Mouse (Mus musculus): ENCODE results near the gene Retreg3. TPM values are rescaled to one million over a fixed set of nuclear protein-coding genes. Genes with fewer than 3 reads are reported as not detected.
"Not testable (repeated sequence)": the region's sequence is repeated elsewhere in the genome, so short reads cannot be mapped to it uniquely, and the experiment has no call there.

The Retreg3 gene
- polyA plus RNA-seq, 1 experiment = 87.3 TPM

DNA sequence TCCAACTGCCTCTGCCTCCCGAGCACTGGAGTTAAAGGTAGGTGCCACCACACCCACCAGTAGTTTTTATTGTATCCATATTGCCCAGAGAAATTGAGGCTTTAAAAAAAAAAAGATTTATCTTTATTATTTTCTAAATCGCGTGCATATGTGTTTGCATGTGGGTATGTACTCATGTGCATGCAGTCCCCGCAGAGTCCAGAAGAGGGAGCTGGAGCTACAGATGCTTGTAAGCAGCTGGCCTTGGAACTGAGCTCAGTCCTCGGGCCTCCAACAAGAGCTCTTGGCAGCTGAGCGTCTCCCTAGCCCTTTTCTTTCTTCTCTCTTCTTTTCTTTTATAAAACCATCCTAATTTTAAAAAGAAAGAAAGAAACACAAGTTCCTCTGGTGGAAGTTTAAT is 12.0 kb upstream of the Retreg3 start:
- H3K4me1 ChIP-seq (ENCODE audit: control insufficient read depth, insufficient read depth, low read length) = peaks cover 22% of the 10 kb centered on the region

DNA sequence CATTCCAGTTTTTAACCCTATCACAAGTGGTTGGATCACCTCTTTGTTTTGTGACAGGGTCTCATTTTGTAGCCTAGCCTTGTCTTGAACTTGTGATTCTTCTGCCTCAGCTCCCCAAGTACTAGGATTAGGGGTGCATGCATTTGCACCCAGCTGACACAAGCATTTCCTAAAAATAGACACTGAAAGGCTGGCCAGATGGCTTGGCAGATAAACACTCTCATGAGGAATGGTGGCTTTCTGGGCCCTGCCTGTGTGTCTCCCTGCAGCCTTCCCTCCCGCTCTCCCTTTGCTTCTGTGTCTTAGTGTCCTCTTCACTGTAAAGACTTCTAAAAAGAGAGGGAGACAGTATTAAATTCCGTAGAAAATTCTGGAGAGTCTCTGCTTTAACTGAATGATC is 11.5 kb upstream of the Retreg3 start:
- Histone ChIP-seq H3K4me3 (replicated peaks; ENCODE audit: insufficient read depth, low read depth, low read length) (no peak overlapping the region), H3K4me1 (ENCODE audit: control insufficient read depth, insufficient read depth, low read length) (peaks cover 22% of the 10 kb centered on the region), H3K27me3 (ENCODE audit: control insufficient read depth, insufficient read depth, low read length) (no peaks in the 10 kb centered on the region), H3K27ac (ENCODE audit: insufficient read depth, low read length) (peak overlapping the region; percentile 58; the same call in 1 of the 2 replicates)
- DNase-seq = peak; percentile 62 to 85
- TF ChIP-seq CTCF (IDR thresholded peaks at IDR 0.05; ENCODE audit: borderline replicate concordance, insufficient read depth, low read depth, low read length) (no peak), POLR2A (IDR thresholded peaks at IDR 0.05; ENCODE audit: borderline replicate concordance, insufficient read depth, low read length) (no peak)
- WGBS = 24% methylated on average over 2 of the region's 2 CpGs

More for the DNA sequence above, 12.0 kb upstream of the Retreg3 start:
- DNase-seq = no peak
- Histone ChIP-seq H3K27me3 (ENCODE audit: control insufficient read depth, insufficient read depth, low read length) (no peaks in the 10 kb centered on the region), H3K27ac (ENCODE audit: insufficient read depth, low read length) (0 out of 2 replicates have a peak overlapping the region, but pooled peaks have one; percentile 58), H3K4me3 (replicated peaks; ENCODE audit: insufficient read depth, low read depth, low read length) (no peak overlapping the region)
- 82% methylated on average over 6 of the region's 6 CpGs for WGBS
- TF ChIP-seq CTCF (IDR thresholded peaks at IDR 0.05; ENCODE audit: borderline replicate concordance, insufficient read depth, low read depth, low read length) = peak; percentile 46; the same call in 1 of the 2 replicates
- TF ChIP-seq POLR2A (IDR thresholded peaks at IDR 0.05; ENCODE audit: borderline replicate concordance, insufficient read depth, low read length) = no peak

DNA sequence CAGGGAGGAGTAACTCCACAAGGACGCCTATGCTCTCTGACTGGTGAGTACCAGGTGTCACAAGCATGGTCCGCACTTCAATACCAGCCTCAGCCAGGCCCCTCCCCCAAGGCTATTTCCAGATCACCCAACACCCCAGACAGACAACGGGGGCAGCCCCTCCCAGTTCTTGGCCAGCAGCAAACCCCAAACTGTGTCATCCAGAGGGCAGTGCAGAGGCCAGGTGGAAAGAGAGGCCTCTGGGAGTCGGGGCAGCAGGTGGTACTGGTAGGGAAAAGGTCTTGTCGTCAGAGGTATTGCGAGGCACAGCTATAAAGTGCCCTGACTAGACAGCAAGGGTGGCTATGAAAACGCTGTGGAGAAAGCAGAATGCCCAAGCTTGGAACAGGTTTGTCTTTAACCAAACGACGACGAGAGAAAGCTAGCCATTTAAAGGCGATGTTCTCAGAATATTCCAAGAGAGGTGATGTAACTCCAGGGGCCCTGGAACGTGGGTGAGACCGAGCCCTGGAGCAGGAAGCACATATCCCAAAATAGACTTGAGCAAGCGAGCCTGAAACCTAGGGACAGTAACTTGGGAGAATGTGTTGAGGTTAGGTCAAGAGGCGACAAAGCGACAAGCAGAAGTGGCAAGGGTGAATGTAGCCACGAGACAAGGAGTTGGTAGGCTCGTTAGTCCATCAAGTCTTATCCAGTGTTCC is 10.5 kb upstream of the Retreg3 start:
- 28% methylated on average over 18 of the region's 18 CpGs for WGBS
- DNase-seq = peak; percentile 44 to 45
- TF ChIP-seq CTCF (IDR thresholded peaks at IDR 0.05; ENCODE audit: borderline replicate concordance, insufficient read depth, low read depth, low read length) = no peak
- no peak for TF ChIP-seq POLR2A (IDR thresholded peaks at IDR 0.05; ENCODE audit: borderline replicate concordance, insufficient read depth, low read length)

GRCm38 (mm10) chr11:101128996-101129577 is 9.4 kb upstream of the Retreg3 start:
- 27% methylated on average over 11 of the region's 11 CpGs for WGBS
- Histone ChIP-seq H3K4me3 (replicated peaks; ENCODE audit: insufficient read depth, low read depth, low read length) (no peak overlapping the region), H3K27ac (ENCODE audit: insufficient read depth, low read length) (peak overlapping the region; percentile 76; the same call in 1 of the 2 replicates), H3K27me3 (ENCODE audit: control insufficient read depth, insufficient read depth, low read length) (no peaks in the 10 kb centered on the region), H3K4me1 (ENCODE audit: control insufficient read depth, insufficient read depth, low read length) (peaks cover 24% of the 10 kb centered on the region)
- TF ChIP-seq POLR2A (IDR thresholded peaks at IDR 0.05; ENCODE audit: borderline replicate concordance, insufficient read depth, low read length) (no peak), CTCF (IDR thresholded peaks at IDR 0.05; ENCODE audit: borderline replicate concordance, insufficient read depth, low read depth, low read length) (no peak)
- DNase-seq = peak; percentile 83 to 93

More for the DNA sequence above, 10.5 kb upstream of the Retreg3 start:
- no peaks in the 10 kb centered on the region for H3K27me3 ChIP-seq (ENCODE audit: control insufficient read depth, insufficient read depth, low read length)
- peaks cover 27% of the 10 kb centered on the region for H3K4me1 ChIP-seq (ENCODE audit: control insufficient read depth, insufficient read depth, low read length)
- peak overlapping the region; percentile 15; the same call in 1 of the 2 replicates for H3K27ac ChIP-seq (ENCODE audit: insufficient read depth, low read length)
- H3K4me3 ChIP-seq (replicated peaks; ENCODE audit: insufficient read depth, low read depth, low read length) = no peak overlapping the region

- H3K27me3 ChIP-seq (ENCODE audit: control insufficient read depth, insufficient read depth, low read length) = no peaks in the 10 kb centered on the region
- no peak overlapping the region for H3K4me3 ChIP-seq (replicated peaks; ENCODE audit: insufficient read depth, low read depth, low read length)
- WGBS = 100% methylated on average over 1 of the region's 1 CpGs
- DNase-seq = no peak
- H3K27ac ChIP-seq (ENCODE audit: insufficient read depth, low read length) = no peak overlapping the region
- peaks cover 24% of the 10 kb centered on the region for H3K4me1 ChIP-seq (ENCODE audit: control insufficient read depth, insufficient read depth, low read length)
- no peak for TF ChIP-seq POLR2A (IDR thresholded peaks at IDR 0.05; ENCODE audit: borderline replicate concordance, insufficient read depth, low read length)
- TF ChIP-seq CTCF (IDR thresholded peaks at IDR 0.05; ENCODE audit: borderline replicate concordance, insufficient read depth, low read depth, low read length) = peak; percentile 11; the same call in 1 of the 2 replicates
Observed at GRCm38 (mm10) chr11:101127075-101127474, 7.4 kb upstream of the Retreg3 start.

- not testable (repeated sequence) for H3K27ac ChIP-seq (ENCODE audit: insufficient read depth, low read length); H3K27me3 ChIP-seq (ENCODE audit: control insufficient read depth, insufficient read depth, low read length); H3K4me3 ChIP-seq (replicated peaks; ENCODE audit: insufficient read depth, low read depth, low read length); DNase-seq
- 72% methylated on average over 9 of the region's 9 CpGs for WGBS
- H3K4me1 ChIP-seq (ENCODE audit: control insufficient read depth, insufficient read depth, low read length) = peaks cover 14% of the 10 kb centered on the region
Observed at GRCm38 (mm10) chr11:101125008-101125407, 5.3 kb upstream of the Retreg3 start.

DNA sequence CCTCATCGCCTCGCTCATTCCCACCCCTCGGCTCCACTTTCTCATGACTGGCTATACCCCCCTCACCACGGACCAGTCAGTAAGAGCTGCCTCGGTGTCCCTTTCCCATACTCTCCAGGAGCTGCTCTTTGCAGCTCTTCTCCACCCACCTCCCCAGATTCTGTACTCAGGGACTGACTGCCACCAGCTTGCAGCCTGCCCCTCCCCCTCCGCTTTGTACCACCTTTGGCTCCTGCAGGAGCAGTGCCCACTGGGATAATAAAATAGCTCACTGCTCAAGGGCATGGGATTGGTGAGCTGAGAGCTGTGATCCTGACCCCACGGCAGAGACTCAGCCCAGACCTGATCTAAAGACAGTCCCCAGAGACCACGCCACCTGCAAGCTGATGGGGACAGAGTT is 4.8 kb upstream of the Retreg3 start:
- H3K4me1 ChIP-seq (ENCODE audit: control insufficient read depth, insufficient read depth, low read length) = peaks cover 11% of the 10 kb centered on the region; the same call in 1 of the 2 replicates
- WGBS = 94% methylated on average over 8 of the region's 8 CpGs
- not testable (repeated sequence) for H3K27me3 ChIP-seq (ENCODE audit: control insufficient read depth, insufficient read depth, low read length); DNase-seq; H3K27ac ChIP-seq (ENCODE audit: insufficient read depth, low read length); H3K4me3 ChIP-seq (replicated peaks; ENCODE audit: insufficient read depth, low read depth, low read length)

DNA sequence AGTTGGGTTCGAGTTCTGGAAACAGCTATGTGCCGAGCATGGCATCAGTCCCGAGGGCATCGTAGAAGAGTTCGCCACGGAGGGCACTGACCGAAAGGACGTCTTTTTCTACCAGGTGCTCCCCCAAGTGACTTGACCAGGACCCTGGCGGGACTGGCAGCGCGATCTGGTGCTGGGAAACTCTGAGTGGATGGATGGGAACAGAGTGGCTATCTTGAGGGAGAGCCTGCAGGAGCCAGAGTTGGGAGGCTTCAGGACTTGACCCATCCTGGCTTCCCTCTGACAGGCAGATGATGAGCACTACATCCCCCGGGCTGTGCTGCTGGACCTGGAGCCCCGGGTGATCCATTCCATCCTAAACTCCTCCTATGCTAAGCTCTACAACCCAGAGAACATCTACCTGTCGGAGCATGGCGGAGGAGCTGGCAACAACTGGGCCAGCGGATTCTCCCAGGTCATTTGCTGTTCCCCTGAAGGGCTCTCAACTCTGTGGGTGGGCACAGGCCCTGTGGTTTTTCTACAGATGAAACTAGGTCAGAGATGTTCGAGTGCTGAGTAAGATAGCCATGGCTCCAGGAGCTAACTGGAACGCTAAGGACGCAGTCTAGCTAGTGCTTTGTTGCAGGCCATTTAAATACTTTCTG is 974 bp upstream of the Retreg3 start:
- H3K4me1 ChIP-seq (ENCODE audit: control insufficient read depth, insufficient read depth, low read length) = peaks cover 11% of the 10 kb centered on the region; the same call in 1 of the 2 replicates
- H3K27me3 ChIP-seq (ENCODE audit: control insufficient read depth, insufficient read depth, low read length) = no peaks in the 10 kb centered on the region
- WGBS = 7% methylated on average over 19 of the region's 19 CpGs
- peak overlapping the region; percentile 85 for H3K4me3 ChIP-seq (replicated peaks; ENCODE audit: insufficient read depth, low read depth, low read length)
- peak overlapping the region; percentile 84 for H3K27ac ChIP-seq (ENCODE audit: insufficient read depth, low read length)
- DNase-seq = no peak
- TF ChIP-seq POLR2A (IDR thresholded peaks at IDR 0.05; ENCODE audit: borderline replicate concordance, insufficient read depth, low read length) (no peak), CTCF (IDR thresholded peaks at IDR 0.05; ENCODE audit: borderline replicate concordance, insufficient read depth, low read depth, low read length) (no peak)

Data from cerebellum, adult 2 months (tissue).